Mouse (Mus musculus) cerebellum, adult 2 months (tissue): ENCODE measurements around the gene Gpatch3.

Source experiments
- CTCF ChIP-seq: fragments of 200-500 bp; IDR thresholded peaks from 2 replicates; pipeline ENCODE4 v1.5.1; 2011; ENCODE audit warnings: low read depth, mild to moderate bottlenecking, control low read depth, low read length, moderate library complexity, borderline replicate concordance; ENCODE audit not compliant: insufficient read depth
- POLR2A ChIP-seq: fragments of 200-500 bp; IDR thresholded peaks from 2 replicates; pipeline ENCODE4 v1.6.1; 2011; ENCODE audit warnings: low read length, control low read depth, borderline replicate concordance; ENCODE audit not compliant: insufficient read depth

DNA sequence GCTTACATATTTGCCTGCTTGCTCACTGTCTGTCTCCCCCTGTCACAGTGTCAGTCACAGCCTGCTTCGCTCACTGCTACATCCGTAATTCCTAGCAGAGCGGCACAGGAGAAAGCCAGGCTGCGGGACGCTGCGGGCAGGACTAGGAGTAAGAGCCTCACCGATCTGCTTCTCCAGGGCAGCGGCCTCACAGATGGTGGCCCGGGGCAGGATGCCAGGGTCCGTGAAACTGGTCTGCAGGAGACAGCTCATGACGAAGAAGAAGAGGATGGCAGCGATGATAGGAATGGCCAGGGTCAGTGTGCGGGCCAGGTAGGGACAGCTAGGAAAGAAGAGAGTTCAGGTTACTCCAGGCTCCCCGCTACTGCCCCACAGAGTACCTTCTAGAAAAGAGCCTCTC is 52.5 kb downstream of the Gpatch3 start:
- TF ChIP-seq CTCF (no peak), POLR2A (no peak)
